Mouse (Mus musculus) megakaryocyte, embryonic 14.5 days (primary cell): ENCODE measurements around the gene Dlx5.

Experiments used
- FLI1 ChIP-seq: IDR thresholded peaks from 2 replicates; pipeline ENCODE4 v1.6.1; 2012; ENCODE audit warnings: low read length, inconsistent platforms, mixed read lengths
- GATA1 ChIP-seq: IDR thresholded peaks from 3 replicates; pipeline ENCODE4 v1.6.1; 2012; ENCODE audit warnings: mixed read lengths, low read length, inconsistent platforms, borderline replicate concordance

GRCm38 (mm10) chr6:6855746-6856185 is 26.1 kb downstream of the Dlx5 start:
- no peak for TF ChIP-seq GATA1
- no peak for TF ChIP-seq FLI1
